Mouse (Mus musculus): Measurements from ENCODE around the gene Ptprr.

- no peak for TF ChIP-seq CTCF (conservative IDR thresholded peaks at IDR 0.05; ENCODE audit: insufficient read depth, insufficient read length, low read depth, low read length)
- TF ChIP-seq POLR2A (IDR thresholded peaks at IDR 0.05; ENCODE audit: low read depth, low read length) = no peak
Measured at GRCm38 (mm10) chr10:116096466-116096865, 78.5 kb downstream of the Ptprr start.
